Mouse (Mus musculus): ENCODE results near the gene Tmsb10.

DNA sequence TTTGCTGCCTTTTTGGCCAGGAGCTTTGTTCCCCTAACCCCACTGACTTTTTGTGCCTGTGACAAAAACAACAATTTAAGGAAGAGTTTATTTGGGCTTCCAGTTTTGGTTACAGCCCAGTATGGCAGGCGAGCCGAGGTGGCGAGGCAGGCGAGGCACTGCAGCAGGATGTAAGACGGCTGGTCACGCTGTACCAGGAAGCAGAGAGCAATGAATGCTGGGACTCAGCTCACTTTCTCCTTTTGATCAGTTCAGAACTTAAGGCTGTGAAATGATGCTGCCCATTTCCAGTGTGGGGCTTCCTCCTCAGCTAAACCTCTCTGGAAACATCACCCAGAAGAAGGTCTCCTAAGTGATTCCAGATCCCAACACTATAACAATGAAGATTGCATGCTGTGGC, 23.3 kb upstream of the Tmsb10 start:
- TF ChIP-seq CTCF (IDR thresholded peaks at IDR 0.05) (no peak), EP300 (IDR thresholded peaks at IDR 0.05) (no peak)

Data from lung, postnatal 0 days (tissue).